Mouse (Mus musculus) kidney, adult 2 months (tissue): ENCODE measurements around the gene Ostf1.

Experiments used
- CTCF ChIP-seq: fragments of 200-500 bp; conservative IDR thresholded peaks from 2 replicates; pipeline ENCODE4 v1.5.1; 2011; ENCODE audit warnings: low read depth, mild to moderate bottlenecking, control low read depth, low read length, moderate library complexity, mixed read lengths; ENCODE audit not compliant: insufficient read depth, insufficient read length
- POLR2A ChIP-seq: fragments of 200-500 bp; IDR thresholded peaks from one replicate; pipeline ENCODE4 v1.6.1; 2011; ENCODE audit warnings: low read depth, low read length, control low read depth

DNA sequence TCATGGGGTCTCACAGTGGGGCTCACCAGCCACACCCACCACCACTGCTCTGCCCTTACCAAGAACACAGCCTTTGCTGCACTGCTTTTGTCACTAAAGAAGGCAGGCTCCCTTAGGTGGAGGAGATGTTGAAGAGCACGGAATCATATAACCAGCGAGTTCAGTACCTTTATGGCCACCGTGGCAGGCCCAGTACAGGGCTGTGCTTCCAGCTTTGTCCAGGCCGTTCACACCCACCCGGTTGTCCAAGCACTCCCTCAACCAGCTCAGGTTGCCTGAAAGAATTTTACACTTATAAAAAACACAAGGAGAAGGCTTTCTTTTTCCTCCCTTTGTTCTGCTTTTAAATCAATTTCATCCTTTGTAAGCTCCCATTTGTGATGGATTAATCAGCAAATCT lies 41.4 kb downstream of the Ostf1 start:
- TF ChIP-seq POLR2A (no peak), CTCF (no peak)
